Mouse (Mus musculus) neutrophil, adult 5-6 weeks (primary cell): ENCODE data around the gene Spata6. TPM values are rescaled to one million over a fixed set of nuclear protein-coding genes. Genes with fewer than 3 reads are reported as not detected.

Source experiments
- ATAC-seq: fragments of 151-379, 151-347 bp; 2 replicates; pipeline ENCODE4 v1.8.0; 2017; ENCODE audit warnings: mild to moderate bottlenecking, moderate TSS enrichment; ENCODE audit not compliant: insufficient number of reproducible peaks, poor library complexity, low FRiP score, severe bottlenecking; ENCODE audit errors: extremely low read depth
- total RNA-seq: library from RNA; stranded (forward); fragments of 200-1000 nt; gene quantifications from 2 replicates; pipeline ENCODE4 v1.2.3, GENCODE M21; 2017

Gene Spata6
- 25.1 and 27.5 TPM in 2 replicates for total RNA-seq

DNA sequence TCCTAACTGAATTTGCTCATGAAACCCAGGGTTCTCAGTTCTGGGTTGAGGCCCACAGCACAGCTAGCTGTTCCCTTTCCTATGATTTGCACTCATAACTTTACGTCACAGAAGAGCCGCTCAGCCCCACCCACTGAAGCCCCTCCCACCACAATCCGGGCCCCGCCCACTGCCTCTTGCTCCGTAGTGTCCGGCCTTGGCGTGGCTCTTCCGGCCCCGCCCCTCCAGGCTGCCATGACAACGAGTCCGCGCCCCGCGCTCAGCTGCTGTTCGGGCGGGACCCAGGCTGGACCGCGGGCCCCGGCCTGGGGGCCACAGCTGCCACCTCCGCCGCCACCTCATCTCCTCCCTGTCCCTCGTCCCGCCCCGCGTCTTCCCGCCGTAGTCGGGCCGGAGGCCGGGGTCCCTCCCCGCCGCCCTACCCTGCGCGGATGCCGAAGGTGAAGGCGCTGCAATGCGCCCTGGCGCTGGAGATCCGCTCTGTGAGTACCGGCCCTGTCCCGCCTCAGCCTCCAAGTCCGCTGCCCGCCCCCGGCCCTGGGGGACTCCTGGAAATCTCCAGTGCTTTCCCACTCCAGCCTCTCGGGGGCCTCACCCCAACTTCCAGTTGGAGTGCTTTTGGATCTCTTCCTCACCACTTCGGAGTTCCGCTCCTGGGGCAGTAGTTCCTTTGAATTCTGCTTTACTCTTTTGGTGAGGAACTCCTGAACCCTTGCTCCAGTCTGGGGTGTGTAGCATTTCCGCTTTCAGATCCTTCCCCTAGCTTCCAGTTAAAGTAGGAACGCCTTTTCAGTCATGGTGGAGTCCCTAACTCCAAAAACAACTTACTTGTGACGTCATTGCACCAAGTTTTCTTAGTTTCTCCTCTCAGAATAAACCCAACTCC is at the start of gene Spata6:
Gene Spata6 (plus strand): TSS at position 209 of the 886 bp plus-strand sequence.
- ATAC-seq = peak; percentile 90

DNA sequence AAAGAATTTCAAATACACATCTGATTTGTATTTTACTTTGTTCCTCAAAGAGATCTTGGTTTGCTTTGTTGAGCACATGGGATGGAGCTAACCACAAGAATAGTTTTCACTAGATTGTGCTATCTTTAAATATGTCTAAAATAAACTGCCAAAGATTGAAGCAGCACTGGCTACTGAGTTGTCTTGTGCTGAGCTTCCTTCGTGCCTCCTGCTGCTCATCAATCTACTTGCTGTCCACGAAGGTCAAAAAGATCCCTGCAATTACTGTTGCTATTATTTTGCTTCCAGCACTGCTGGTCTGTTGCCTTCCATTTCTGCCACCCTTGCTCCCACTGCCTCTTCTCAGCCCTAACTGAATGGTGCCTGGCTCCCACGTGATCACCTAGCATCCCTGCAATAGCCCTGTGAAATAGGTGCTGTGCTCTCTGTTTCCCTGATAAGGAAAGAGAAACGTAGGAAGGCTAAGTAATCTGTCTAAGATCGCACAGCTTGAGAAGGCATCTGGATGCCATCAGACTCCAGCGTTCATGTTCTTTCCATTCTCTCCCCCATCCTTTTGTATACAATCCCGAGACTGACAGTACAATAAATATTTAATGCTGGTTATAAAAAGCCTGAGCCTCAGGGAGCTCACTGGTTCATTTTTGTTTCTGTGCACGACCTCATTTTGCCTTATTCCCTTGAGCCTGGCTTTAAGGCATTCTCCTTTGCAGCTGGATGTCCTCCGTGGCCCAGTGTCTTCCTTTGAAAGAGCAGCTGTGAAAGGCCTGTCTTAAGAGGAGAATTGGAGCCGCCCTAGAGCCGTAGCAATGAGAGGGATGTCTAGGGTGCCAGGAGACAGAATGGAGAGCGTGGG is 49.0 kb upstream of the Spata6 start:
- ATAC-seq = no peak

DNA sequence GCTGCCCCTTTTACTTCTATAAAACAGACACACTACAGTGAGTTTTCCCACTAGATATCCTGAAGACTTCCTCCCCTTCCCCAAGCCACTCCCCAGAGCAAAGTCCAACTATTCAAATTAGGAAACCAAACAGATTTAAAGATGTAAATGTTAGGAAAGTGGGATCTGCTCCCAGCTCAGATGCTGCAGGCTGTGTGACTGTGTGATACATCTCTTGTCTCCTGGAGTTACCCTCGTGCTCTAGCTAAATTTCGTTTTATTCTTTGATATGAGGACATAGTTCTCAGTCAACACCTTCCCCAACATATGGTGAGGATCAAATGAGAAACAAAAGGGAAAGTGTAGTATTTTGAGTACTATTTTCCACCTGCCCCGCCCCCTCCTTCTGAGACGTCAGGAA is 48.3 kb upstream of the Spata6 start:
- no peak for ATAC-seq

DNA sequence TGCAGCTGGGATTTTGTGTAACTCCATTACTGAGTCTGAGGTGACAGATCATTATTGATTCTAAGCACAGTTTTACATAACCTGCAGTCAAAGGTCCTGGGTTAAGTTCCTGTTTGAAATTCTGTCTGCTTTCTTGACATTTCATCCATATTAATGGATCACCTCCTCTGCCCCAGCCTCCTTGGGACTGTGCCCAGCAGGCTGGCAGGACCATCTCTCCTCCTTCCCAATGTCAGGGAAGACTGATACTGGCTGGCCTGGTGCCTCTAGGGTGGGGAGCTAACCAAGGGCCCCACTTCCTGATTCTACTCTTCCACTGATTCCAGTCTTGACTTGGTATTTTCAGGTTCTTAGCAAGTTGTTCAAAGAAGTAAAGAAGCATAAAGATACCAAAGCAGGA is 45.9 kb upstream of the Spata6 start:
- no peak for ATAC-seq

DNA sequence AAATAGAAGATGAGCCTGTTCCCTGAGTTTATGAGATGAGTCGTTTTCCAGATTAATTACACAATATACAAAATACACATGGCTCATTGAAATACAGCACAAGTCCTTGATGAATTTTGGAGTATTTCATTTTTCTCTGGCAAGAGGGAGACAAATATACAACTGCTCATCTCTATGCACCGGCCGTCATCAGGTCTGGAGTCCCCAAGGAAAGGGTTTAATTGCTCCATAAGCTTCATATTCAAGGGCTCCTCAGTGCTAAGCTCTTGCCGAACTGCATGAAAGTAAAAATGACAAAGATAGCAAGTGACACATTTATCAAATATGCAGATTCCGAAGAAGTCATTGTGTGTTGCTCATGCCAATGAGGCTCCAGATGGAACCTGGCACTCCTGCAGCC is 37.9 kb upstream of the Spata6 start:
- no peak for ATAC-seq

DNA sequence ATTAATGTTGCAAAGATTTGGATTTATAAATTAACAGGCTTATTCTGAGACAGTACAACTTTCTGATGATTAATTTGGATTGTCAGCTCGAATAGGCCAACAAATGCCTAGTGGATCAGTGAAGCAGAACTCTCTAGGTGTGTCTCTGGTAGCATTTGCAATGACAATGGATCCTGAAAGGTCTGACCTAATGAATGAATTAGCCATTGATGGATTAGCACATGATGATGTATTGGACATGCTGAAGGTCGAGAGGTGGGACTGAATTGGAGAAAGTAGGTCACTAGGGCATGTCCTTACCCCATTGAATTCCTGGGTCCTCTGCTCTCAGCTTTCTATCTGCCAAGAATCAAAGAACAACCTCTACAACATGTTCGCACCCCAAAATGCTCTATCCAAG is 37.0 kb upstream of the Spata6 start:
- ATAC-seq = no peak

DNA sequence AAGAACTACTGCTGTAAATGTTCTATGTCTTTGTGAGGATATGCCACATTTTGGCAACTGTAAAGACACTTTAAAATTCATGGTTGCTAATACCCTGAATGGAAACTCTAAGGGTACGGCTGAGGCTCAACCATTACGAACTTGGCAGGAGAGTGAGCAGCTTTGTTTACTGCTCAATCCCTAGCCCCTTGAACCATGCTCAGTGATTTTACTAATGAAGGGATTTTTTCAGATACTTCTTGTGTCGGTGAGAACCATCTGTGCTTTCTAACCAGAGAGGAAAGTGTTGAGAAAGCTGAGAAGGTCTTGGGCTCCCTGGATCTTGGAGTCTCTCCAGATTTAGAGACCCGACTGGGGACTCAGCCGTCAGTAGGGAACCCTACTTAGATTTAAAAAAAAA is 35.9 kb upstream of the Spata6 start:
- no peak for ATAC-seq

DNA sequence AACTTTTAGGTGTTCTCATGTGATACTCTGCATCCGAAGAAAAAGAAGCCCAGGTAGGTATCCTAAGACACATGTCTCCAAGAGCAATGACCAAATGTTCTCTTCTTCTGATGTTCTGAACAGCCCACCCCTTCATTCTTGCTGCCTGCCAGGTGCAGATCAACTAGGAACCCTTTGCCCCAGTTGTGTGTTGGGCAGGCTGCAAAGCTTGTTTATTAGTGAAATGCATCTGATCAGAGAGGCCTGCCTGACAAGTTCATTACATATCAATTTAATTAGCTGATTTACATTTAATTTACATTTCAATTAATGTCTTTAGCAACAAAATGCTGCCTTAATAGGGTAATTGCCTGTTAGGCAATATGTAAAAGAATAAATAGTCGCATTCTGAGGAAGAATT is 33.8 kb upstream of the Spata6 start:
- no peak for ATAC-seq

DNA sequence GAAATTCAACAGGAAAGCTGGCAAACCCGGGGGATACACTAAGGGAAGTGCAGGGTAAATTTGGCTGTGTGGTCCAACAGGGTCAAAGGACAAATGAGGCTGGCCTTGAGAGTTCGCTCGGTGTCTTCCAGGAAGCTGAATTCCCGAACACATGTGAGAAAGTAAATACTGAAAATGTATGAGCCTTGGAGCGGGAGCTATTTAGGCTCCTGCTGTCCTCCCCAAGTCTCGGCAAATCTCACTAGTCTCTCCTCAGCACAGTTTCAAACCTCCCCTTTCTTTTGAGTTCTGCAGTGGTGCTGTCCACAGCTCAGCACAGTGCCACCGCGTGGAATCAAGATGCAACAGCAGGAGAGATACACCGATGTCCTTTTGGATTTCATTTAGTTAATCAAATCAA is 32.8 kb upstream of the Spata6 start:
- peak; percentile 73; the same call in 1 of the 2 replicates for ATAC-seq

DNA sequence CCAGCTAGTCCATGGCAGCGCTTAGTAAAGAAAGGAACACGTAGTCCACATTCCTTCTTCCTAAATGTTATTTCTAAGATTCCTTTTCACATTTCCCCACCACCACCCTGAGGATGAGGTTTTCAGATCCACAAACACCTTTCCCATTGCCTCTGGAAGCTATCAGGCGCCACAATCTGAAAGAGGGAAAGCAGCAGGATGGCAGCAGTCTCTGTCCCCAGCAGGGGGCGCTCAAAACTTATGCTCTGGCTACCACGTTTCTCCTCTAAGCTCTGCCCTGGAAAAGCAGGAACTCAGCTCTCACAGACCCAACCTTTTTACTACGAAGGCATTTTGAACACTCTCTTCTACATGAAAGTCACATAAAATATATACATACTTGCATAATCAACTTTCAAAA is 32.2 kb upstream of the Spata6 start:
- ATAC-seq = peak; percentile 59

DNA sequence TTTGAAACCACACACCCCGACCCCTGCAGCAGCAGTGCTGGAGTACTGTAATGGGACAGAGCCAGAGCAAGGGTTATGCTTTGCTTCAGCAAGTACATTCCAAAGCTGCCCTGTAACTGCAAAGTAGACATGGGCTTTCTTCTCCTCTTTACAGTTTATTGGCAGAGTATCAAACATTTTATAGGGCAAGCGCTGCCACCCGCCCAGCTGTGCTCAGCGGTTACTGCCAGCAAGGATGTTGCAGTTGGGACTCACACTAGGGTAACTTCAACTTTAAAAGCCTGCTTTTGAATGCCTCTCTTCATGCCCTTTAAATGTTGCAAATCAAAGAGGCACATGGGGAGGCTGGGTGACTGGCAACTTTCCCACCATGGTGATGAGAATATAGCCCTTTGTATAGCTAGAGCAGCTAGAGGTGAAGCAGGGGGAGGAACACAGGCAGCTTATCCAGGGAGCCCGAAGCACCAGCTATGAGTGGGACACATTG is 28.7 kb upstream of the Spata6 start:
- no peak for ATAC-seq

DNA sequence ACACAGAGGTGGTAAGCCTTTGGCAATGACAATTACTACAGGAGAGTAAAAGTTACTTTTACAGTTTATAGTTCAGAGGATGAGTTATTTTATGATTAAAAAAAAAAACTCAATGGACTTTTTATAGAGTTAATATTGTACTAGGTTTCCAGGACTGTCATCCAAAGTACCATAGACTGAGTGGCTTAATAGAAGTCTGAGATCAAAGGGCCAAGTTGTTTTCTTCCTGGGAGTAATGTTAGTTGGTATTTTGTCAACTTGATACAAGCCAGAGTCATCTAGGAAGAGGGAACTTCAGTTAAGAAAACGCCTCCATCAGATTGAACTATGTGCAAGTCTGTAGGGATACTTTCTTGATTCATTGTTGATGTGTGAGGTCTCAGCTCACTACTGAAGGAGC is 18.4 kb upstream of the Spata6 start:
- ATAC-seq = no peak

DNA sequence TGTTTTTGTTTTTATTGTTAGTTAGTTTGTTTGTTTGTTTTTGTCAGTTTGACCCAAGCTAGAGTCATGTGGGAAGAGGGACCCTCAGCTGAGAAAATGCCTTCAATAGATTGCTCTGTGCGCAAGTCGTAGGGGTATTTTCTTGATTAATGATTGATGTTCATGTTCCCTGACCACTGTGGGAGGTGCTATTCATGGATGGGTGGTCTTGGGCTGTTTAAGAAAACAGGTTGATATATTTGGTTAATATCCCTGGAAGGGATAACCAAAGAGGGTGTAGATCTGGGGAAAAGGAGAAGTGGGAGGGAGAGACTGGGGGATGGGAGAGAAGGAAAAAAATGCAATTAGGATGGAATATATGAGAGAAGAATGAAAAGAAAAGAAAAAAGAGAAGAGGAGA is 15.7 kb upstream of the Spata6 start:
- ATAC-seq = no peak

DNA sequence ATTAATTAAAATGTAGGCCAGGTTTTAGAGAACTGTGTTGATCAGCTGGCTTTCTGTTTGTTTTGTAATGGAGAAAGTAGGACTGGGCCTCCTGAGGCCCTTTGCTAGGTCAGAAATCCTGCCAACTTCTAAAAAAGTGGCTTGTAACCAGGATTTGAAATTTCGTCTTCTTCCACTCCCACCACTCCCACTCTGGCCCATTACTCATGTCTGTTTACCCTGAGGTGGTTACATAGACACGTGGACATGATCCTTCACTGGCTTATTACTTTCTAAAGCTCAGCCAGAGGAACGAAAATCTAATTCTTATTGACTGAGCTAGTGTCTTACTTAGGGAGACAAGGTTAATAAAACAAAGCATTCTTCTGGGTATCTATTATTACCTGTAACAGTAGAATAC is 14.8 kb upstream of the Spata6 start:
- ATAC-seq = no peak

DNA sequence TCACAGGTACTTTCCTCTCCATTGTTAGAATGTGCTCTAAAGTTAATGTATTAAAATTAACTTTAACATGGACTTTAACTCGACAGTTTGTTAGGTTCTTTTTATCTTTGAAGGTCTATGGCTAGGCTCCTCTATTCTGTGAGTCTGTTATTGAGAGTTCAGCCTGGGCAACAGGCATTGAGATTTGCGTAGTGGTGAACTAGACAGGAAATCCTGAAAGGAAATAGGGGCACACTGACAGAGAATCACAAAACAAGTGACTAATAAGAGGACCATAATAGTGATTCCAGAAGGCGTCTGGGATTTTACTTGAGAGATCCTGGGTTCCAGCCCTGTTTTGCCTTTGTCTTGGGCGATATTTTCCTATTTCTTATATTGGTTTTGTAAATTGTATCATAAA is 488 bp upstream of the Spata6 start:
- 0 out of 2 replicates have a peak, but pooled peaks have one; percentile 18 for ATAC-seq

DNA sequence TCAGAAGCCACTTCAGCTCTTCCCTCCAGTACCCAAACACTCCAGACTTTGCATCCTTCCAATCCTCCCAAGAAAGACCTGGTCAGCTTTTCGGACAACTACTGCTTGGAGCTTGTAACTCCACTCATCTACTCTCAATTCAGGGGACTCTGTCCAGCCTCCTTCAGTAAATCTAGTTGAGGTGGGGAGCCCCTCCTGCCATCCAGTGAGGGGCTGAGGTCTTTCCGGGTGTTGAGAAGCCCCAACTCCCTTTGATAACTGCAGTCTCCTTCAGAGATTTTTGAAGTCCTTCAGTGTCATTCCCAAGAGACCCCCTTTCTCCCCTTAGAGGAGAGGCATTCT is 849 bp downstream of the Spata6 start:
- ATAC-seq = no peak

DNA sequence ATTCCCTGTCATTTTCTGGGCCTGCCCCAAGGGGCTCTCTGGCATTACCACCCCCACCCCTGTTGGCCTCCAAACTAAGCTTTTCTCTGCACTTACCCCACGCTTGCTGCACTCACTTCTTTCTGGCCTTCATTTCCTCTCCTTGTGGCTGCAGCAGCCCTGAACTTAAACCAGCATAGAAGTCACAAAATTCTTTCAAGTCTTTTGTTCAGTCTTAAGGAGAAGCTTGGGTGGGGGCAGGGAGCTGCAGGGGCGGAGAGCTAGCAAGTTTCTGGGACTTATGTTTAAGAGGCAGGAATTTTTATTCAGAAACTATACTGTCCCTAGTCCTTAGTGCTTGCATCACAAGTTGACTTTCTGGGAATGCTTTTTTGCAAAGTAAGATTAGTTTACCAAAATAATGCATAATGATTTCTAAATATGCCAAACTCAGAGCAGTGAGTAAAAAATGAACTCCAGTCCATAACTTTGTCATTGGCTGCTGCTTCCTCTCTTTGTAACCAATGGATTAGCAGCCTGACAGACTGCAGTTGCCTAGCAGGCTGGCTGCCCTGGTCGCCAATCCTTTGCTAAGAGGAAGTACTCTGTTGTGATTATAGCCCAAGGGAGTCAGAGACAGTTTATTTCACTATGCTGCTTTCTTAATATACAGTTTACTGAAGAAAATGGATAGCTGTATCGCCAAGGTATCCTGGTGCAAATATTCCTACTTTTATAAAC is 1.5 kb downstream of the Spata6 start:
- ATAC-seq = peak; percentile 86

DNA sequence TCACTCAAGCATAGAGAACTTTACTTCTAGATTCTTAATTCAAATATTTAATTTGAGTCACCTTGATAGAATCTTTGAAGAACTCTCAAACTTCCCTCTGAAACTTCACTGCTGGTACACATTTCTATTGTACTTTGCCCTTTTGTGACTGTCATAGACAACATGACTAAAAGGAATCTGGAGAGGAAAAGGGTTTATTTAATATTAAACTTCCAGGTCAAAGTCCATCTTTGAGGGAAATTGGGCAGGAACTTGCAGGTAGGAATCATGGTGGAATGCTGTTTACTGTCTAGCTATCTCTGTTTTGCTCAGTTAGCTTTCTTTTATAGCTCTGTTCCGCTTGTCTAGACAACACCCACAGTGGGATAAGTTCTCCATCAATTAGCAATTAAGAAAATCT is 17.8 kb downstream of the Spata6 start:
- no peak for ATAC-seq

DNA sequence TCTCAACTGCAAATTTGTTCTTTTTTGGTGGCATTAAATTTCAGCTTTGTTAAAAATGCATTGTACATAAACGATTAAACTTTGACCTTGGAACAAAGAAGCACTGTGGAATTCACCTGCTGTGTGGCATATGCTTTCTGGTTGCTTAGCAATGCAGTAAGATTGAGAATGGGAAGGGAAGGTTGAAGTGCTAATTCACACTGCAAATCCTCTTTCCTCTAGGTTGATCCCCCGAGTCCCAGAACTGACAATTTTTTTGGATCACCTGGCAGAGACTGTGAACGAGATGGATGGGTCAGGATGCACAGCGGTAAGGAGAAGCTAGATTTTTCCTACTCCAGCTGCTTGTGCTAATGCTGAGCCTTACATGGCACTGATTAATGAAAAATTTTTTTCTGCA is 60.7 kb downstream of the Spata6 start:
- no peak for ATAC-seq
